Mouse (Mus musculus): ENCODE results near the gene Cdh22.

GRCm38 (mm10) chr2:165098861-165099260 lies 135.8 kb downstream of the Cdh22 start:
- TF ChIP-seq POLR2A (IDR thresholded peaks at IDR 0.05; ENCODE audit: borderline replicate concordance, control insufficient read depth, low read depth, low read length) (no peak), CTCF (IDR thresholded peaks at IDR 0.05; ENCODE audit: control insufficient read depth, insufficient read depth, low read length) (no peak)

All from bone marrow, adult 2 months (tissue).